Mouse (Mus musculus) liver, adult 2 months (tissue): ENCODE data around the gene Egr4. TPM values are rescaled to one million over a fixed set of nuclear protein-coding genes. Genes with fewer than 3 reads are reported as not detected.

Experiments
- DNase-seq: peaks from one replicate; pipeline ENCODE4 v3.0.0-alpha.2; 2011; ENCODE audit warnings: low read depth, low spot score; ENCODE audit errors: extremely low read depth
- H3K27ac ChIP-seq: fragments of 200-500 bp; replicated peaks from 2 replicates; pipeline ENCODE4 v1.5.1; 2012; ENCODE audit warnings: low read depth, mild to moderate bottlenecking, control low read depth, inconsistent platforms, low read length; ENCODE audit not compliant: insufficient read depth
- H3K27me3 ChIP-seq: fragments of 200-500 bp; 2 replicates; pipeline ENCODE4 v1.6.1; 2012; ENCODE audit warnings: mild to moderate bottlenecking, moderate library complexity, low read length, inconsistent platforms; ENCODE audit not compliant: control insufficient read depth, insufficient read depth
- H3K36me3 ChIP-seq: fragments of 200-500 bp; 2 replicates; pipeline ENCODE4 v1.6.1; 2012; ENCODE audit warnings: low read length, inconsistent platforms; ENCODE audit not compliant: control insufficient read depth, insufficient read depth
- H3K4me1 ChIP-seq: fragments of 200-500 bp; 2 replicates; pipeline ENCODE4 v1.6.1; 2011; ENCODE audit warnings: low read length; ENCODE audit not compliant: control insufficient read depth, insufficient read depth
- H3K4me3 ChIP-seq: fragments of 200-500 bp; 2 replicates; pipeline ENCODE4 v1.5.1; 2011; ENCODE audit warnings: low read depth, mild to moderate bottlenecking, control low read depth, low read length, moderate library complexity; ENCODE audit not compliant: insufficient read depth
- H3K79me2 ChIP-seq: fragments of 200-500 bp; 2 replicates; pipeline ENCODE4 v1.6.1; 2012; ENCODE audit warnings: inconsistent platforms, mild to moderate bottlenecking, low read length, moderate library complexity; ENCODE audit not compliant: control insufficient read depth, insufficient read depth
- H3K9ac ChIP-seq: fragments of 200-500 bp; 2 replicates; pipeline ENCODE4 v1.6.1; 2012; ENCODE audit warnings: low read depth, mild to moderate bottlenecking, control low read depth, inconsistent platforms, low read length
- CTCF ChIP-seq: fragments of 200-500 bp; IDR thresholded peaks from 2 replicates; pipeline ENCODE4 v1.5.1; 2011; ENCODE audit warnings: low read depth, low read length, control low read depth
- POLR2A ChIP-seq: fragments of 200-500 bp; IDR thresholded peaks from 2 replicates; pipeline ENCODE4 v1.6.1; 2011; ENCODE audit warnings: low read length, control low read depth; ENCODE audit not compliant: insufficient read depth; ENCODE audit errors: extremely low read depth
- polyA plus RNA-seq: library from polyadenylated mRNA; depleted of rRNA; stranded (reverse); fragments of >200 nt; gene quantifications from 2 replicates; pipeline ENCODE4 v1.2.3, GENCODE M21; 2012; rRNA removed
- total RNA-seq: library from RNA; depleted of rRNA; stranded (reverse); fragments of >200 nt; gene quantifications from 2 replicates; pipeline ENCODE4 v1.2.3, GENCODE M21; 2014; rRNA removed

Gene Egr4
- total and polyA plus RNA-seq, 2 experiments, result not detected

DNA sequence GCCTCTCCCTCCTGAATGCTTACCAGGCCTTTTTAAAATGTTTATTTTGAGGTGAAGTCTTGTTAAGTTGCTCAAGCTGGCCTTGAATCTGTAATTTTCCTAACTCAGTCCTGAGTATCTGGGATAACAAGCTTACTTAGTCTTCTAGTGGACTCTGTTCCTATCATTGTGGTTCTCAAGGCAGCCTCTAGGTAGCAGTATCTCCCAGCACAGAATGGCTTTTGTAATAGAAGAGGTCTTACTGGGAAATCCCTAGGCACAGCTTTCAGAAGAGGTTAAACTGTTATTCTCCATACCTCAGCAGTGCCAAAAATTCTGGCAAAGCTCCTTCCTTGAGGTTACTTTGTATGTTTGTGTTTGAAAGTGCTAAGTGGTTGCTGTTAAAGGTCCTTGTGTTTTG lies 48.0 kb downstream of the Egr4 start:
- Histone ChIP-seq H3K79me2 (no peaks in the 10 kb centered on the region), H3K36me3 (peaks cover 68% of the 10 kb centered on the region), H3K9ac (no peak overlapping the region), H3K27ac (no peak overlapping the region), H3K4me1 (no peaks in the 10 kb centered on the region), H3K4me3 (no peak overlapping the region), H3K27me3 (no peaks in the 10 kb centered on the region)
- TF ChIP-seq POLR2A, result no peak
- no peak for TF ChIP-seq CTCF
- DNase-seq, result no peak

Other genes with a start within 250 kb of the Egr4 start
- 21.9 and 23.6 TPM in 2 replicates for gene Sfxn5, start 180.2 kb downstream of the Egr4 start, total RNA-seq
- gene Sfxn5, start 180.2 kb downstream of the Egr4 start, polyA plus RNA-seq, result 23.4 and 31.8 TPM in 2 replicates
- 0.46 and 0.54 TPM in 2 replicates for gene Rab11fip5, start 139.0 kb downstream of the Egr4 start, total RNA-seq
- 0.55 and 1.4 TPM in 2 replicates for gene Rab11fip5, start 139.0 kb downstream of the Egr4 start, polyA plus RNA-seq
- gene Noto, start 89.7 kb downstream of the Egr4 start, total RNA-seq, result not detected in 2 replicates
- gene Noto, start 89.7 kb downstream of the Egr4 start, polyA plus RNA-seq, result not detected in 2 replicates
- gene Smyd5, start 81.6 kb downstream of the Egr4 start, total RNA-seq, result 6.1 and 7.2 TPM in 2 replicates
- gene Smyd5, start 81.6 kb downstream of the Egr4 start, polyA plus RNA-seq, result 11.3 and 16.2 TPM in 2 replicates
- 111 and 115 TPM in 2 replicates for gene Cct7, start 62.1 kb downstream of the Egr4 start, total RNA-seq
- 69.2 and 76.2 TPM in 2 replicates for gene Cct7, start 62.1 kb downstream of the Egr4 start, polyA plus RNA-seq
- 6.3 and 8.7 TPM in 2 replicates for gene Pradc1, start 61.6 kb downstream of the Egr4 start, total RNA-seq
- gene Pradc1, start 61.6 kb downstream of the Egr4 start, polyA plus RNA-seq, result 19.7 and 20.3 TPM in 2 replicates
- gene Fbxo41, start 10.6 kb downstream of the Egr4 start, total RNA-seq, result not detected in 2 replicates
- gene Fbxo41, start 10.6 kb downstream of the Egr4 start, polyA plus RNA-seq, result not detected in 2 replicates
- 2.3 and 2.7 TPM in 2 replicates for gene Alms1, start 73.9 kb upstream of the Egr4 start, total RNA-seq
- 0.13 and 0.14 TPM in 2 replicates for gene Alms1, start 73.9 kb upstream of the Egr4 start, polyA plus RNA-seq
- gene Nat8f7, start 199.6 kb upstream of the Egr4 start, total RNA-seq, result 1.0 TPM in 1 of 2 replicates, not detected in the other
- 8.9 and 9.2 TPM in 2 replicates for gene Nat8f7, start 199.6 kb upstream of the Egr4 start, polyA plus RNA-seq